Mouse (Mus musculus): ENCODE results near the gene Tlr2.

DNA sequence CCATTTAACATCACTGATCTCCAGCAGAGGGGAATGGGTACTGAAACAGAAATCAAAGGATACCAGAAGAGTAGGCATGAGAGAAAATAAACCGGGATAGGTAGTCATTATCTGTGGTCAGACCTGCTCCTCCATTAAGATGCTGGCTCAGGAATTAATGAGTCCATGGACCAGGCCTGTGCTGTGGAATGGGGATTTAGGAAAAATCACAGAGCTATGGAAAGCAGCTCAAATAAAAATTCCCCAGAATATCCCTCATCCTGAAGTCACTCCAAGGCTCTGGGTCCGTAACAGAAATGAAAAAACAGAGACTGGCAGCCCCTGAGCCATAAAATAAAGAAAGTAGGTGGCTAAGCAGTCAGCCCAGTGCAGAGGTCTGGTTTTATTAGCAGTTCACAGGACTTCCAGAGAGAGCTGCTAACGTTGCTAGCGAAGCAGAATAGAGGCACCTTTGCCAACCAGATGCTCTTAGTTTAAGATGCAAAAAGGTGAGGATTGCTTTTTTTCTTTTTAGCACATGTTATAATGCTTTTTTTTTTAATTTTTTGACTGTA is 25.1 kb downstream of the Tlr2 start:
- TF ChIP-seq GATA1 (IDR thresholded peaks at IDR 0.05; ENCODE audit: low read length) (no peak), TAL1 (IDR thresholded peaks at IDR 0.05; ENCODE audit: low read length) (no peak)
